Mouse (Mus musculus) kidney, postnatal 0 days (tissue): ENCODE measurements around the gene Cryz. TPM values are rescaled to one million over a fixed set of nuclear protein-coding genes. Genes with fewer than 3 reads are reported as not detected.
"Not testable (repeated sequence)": the region's sequence is repeated elsewhere in the genome, so short reads cannot be mapped to it uniquely, and the experiment has no call there.

Experiments
- ATAC-seq: fragments of 200-750 bp; cut with Nextera tagmentation; replicated peaks from 2 replicates; pipeline ENCODE4 v1.8.0; 2017; ENCODE audit warnings: low read depth, moderate number of reproducible peaks, moderate TSS enrichment, moderate library complexity; ENCODE audit not compliant: low FRiP score
- DNase-seq: peaks from one replicate; pipeline ENCODE4 v3.0.0-alpha.2; 2016; ENCODE audit warnings: low spot score
- H3K27ac ChIP-seq: fragments of 300-500 bp; sonication (generic); 2 replicates; pipeline ENCODE4 v1.5.1; 2014; ENCODE audit warnings: mild to moderate bottlenecking
- H3K27me3 ChIP-seq: fragments of 300-500 bp; sonication (generic); 2 replicates; pipeline ENCODE4 v1.6.1; 2014; ENCODE audit warnings: low read length, mixed read lengths; ENCODE audit not compliant: insufficient read depth
- H3K36me3 ChIP-seq: fragments of 300-500 bp; sonication (generic); 2 replicates; pipeline ENCODE4 v1.6.1; 2014; ENCODE audit warnings: low read length, mixed read lengths; ENCODE audit not compliant: insufficient read depth
- H3K4me1 ChIP-seq: fragments of 300-500 bp; sonication (generic); replicated peaks from 2 replicates; pipeline ENCODE4 v1.6.1; 2014; ENCODE audit warnings: antibody characterized with exemption, low read length, mixed read lengths; ENCODE audit not compliant: insufficient read depth
- H3K4me2 ChIP-seq: fragments of 300-500 bp; sonication (generic); 2 replicates; pipeline ENCODE4 v1.6.1; 2014; ENCODE audit warnings: mild to moderate bottlenecking, low read length, moderate library complexity, mixed read lengths
- H3K4me3 ChIP-seq: fragments of 300-500 bp; sonication (generic); replicated peaks from 2 replicates; pipeline ENCODE4 v1.5.1; 2014; ENCODE audit warnings: low read depth, low read length
- H3K9ac ChIP-seq: fragments of 300-500 bp; sonication (generic); 2 replicates; pipeline ENCODE4 v1.6.1; 2014; ENCODE audit warnings: low read depth, low read length
- H3K9me3 ChIP-seq: fragments of 300-500 bp; sonication (generic); replicated peaks from 2 replicates; pipeline ENCODE4 v1.6.1; 2016; ENCODE audit warnings: low read length, inconsistent platforms, mixed read lengths
- CTCF ChIP-seq: IDR thresholded peaks from 2 replicates; pipeline ENCODE4 v1.5.1; 2016; ENCODE audit warnings: antibody characterized with exemption, low read depth, mild to moderate bottlenecking, moderate library complexity
- WGBS: fragments of 180-500 bp; shearing (Covaris S2); extraction: QIAGEN DNeasy Blood & Tissue Kit; methylation state at CpG from one replicate; pipeline ENCODE4 v1.1.7; 2014; 5-methylcytosine and 5-hydroxymethylcytosine counted together
- polyA plus RNA-seq: library from polyadenylated mRNA; unstranded; fragments of >200 nt; fragmentation: Nextera tagmentation; extraction: Ambion mirVana; gene quantifications from 2 replicates; pipeline ENCODE4 v1.2.1, GENCODE M21; 2015

Cryz gene
- polyA plus RNA-seq, 1 experiment from 2014 or later = 92.1 TPM

GRCm38 (mm10) chr3:154616106-154616505 lies 19.6 kb downstream of the Cryz start:
- Histone ChIP-seq H3K27ac (no peak overlapping the region), H3K4me3 (no peak overlapping the region), H3K36me3 (0 out of 2 replicates have a peak, but pooled peaks cover 9% of the 10 kb centered on the region), H3K4me1 (no peaks in the 10 kb centered on the region), H3K9ac (no peak overlapping the region), H3K4me2 (no peak overlapping the region), H3K9me3 (no peaks in the 10 kb centered on the region), H3K27me3 (no peaks in the 10 kb centered on the region)
- ATAC-seq (no peak), DNase-seq (no peak)
- no peak for TF ChIP-seq CTCF
- 86% methylated on average over 4 of the region's 4 CpGs for WGBS

- Histone ChIP-seq H3K4me3 (no peak overlapping the region), H3K27me3 (no peaks in the 10 kb centered on the region), H3K9me3 (no peaks in the 10 kb centered on the region), H3K4me1 (no peaks in the 10 kb centered on the region), H3K27ac (no peak overlapping the region), H3K36me3 (0 out of 2 replicates have a peak, but pooled peaks cover 2% of the 10 kb centered on the region), H3K9ac (no peak overlapping the region), H3K4me2 (no peak overlapping the region)
- TF ChIP-seq CTCF = no peak
- ATAC-seq (peak; percentile 40), DNase-seq (no peak)
Measured at GRCm38 (mm10) chr3:154628284-154628683, 31.8 kb downstream of the Cryz start.

- H3K36me3 ChIP-seq, H3K4me1 ChIP-seq, H3K9ac ChIP-seq, H3K27ac ChIP-seq, H3K27me3 ChIP-seq, DNase-seq, H3K9me3 ChIP-seq, H3K4me3 ChIP-seq, H3K4me2 ChIP-seq, ATAC-seq: not testable (repeated sequence)
- WGBS = 88% methylated on average over 2 of the region's 2 CpGs
Measured at GRCm38 (mm10) chr3:154631281-154631680, 34.8 kb downstream of the Cryz start.

GRCm38 (mm10) chr3:154633091-154633490 lies 36.6 kb downstream of the Cryz start:
- Histone ChIP-seq H3K9ac (no peak overlapping the region), H3K9me3 (no peaks in the 10 kb centered on the region), H3K36me3 (no peaks in the 10 kb centered on the region), H3K4me1 (no peaks in the 10 kb centered on the region), H3K4me3 (no peak overlapping the region), H3K4me2 (no peak overlapping the region), H3K27ac (no peak overlapping the region), H3K27me3 (no peaks in the 10 kb centered on the region)
- 83% methylated on average over 5 of the region's 5 CpGs for WGBS
- DNase-seq (no peak), ATAC-seq (no peak)
- TF ChIP-seq CTCF = no peak

- 42% methylated on average over 29 of the region's 29 CpGs for WGBS
- Histone ChIP-seq H3K4me2 (peak overlapping the region; percentile 43), H3K27me3 (no peaks in the 10 kb centered on the region), H3K9ac (no peak overlapping the region), H3K4me1 (no peaks in the 10 kb centered on the region), H3K36me3 (no peaks in the 10 kb centered on the region), H3K9me3 (no peaks in the 10 kb centered on the region), H3K27ac (no peak overlapping the region), H3K4me3 (peak overlapping the region; percentile 1; the same call in 1 of the 2 replicates)
- ATAC-seq = 0 out of 2 replicates have a peak, but pooled peaks have one; percentile 52
- peak; percentile 69 for TF ChIP-seq CTCF
- peak; percentile 71 for DNase-seq
Measured at GRCm38 (mm10) chr3:154646638-154647442, 50.3 kb downstream of the Cryz start.

GRCm38 (mm10) chr3:154647443-154647780 lies 50.9 kb downstream of the Cryz start:
- no peak for TF ChIP-seq CTCF

More at GRCm38 (mm10) chr3:154647443-154647780, 50.9 kb downstream of the Cryz start:
- ATAC-seq (no peak), DNase-seq (no peak)
- Histone ChIP-seq H3K4me2 (peak overlapping the region; percentile 43), H3K27me3 (0 out of 2 replicates have a peak, but pooled peaks cover under 1% of the 10 kb centered on the region), H3K36me3 (no peaks in the 10 kb centered on the region), H3K9me3 (no peaks in the 10 kb centered on the region), H3K4me3 (peak overlapping the region; percentile 1; the same call in 1 of the 2 replicates), H3K27ac (no peak overlapping the region), H3K9ac (no peak overlapping the region), H3K4me1 (no peaks in the 10 kb centered on the region)
- WGBS = 48% methylated on average over 7 of the region's 7 CpGs
